Mouse (Mus musculus): ENCODE results near the gene Muc3. TPM values are rescaled to one million over a fixed set of nuclear protein-coding genes. Genes with fewer than 3 reads are reported as not detected.
"Not testable (repeated sequence)": the region's sequence is repeated elsewhere in the genome, so short reads cannot be mapped to it uniquely, and the experiment has no call there.

Muc3 gene
- polyA plus RNA-seq, 1 experiment: 0.16 TPM

GRCm38 (mm10) chr5:137123516-137123915 is 25.6 kb downstream of the Muc3 start:
- DNase-seq (ENCODE audit: extremely low spot score in 1 of 2, low spot score in 1 of 2): no peak

DNA sequence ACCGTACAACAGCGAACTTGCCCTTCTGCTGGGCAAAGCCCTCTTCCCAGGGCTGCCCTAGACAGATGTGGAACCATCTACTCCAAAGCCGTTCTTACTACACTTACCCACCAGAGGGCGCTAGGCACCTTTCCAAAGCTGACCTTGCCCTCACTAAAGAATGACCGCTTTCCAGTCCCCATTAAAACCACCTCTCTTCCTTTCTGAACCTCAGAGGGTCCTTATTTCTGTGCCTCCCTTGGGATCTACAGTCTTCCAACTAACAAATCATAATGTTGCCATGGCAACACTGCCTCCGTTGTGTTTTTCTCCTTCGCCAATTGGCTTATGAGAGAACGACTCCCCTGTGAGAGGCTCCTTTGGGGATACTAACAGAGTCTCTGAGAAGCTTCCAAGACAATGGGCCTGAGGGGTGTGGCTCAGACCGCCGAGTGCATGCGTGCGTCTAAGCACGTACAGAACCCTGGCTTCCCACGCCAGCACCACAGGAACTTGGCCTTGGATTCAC is 26.4 kb downstream of the Muc3 start:
- DNase-seq (ENCODE audit: extremely low spot score in 1 of 2, low spot score in 1 of 2): peak; percentile 21 to 80

- DNase-seq (ENCODE audit: extremely low spot score in 1 of 2, low spot score in 1 of 2): no peak
These were observed 27.8 kb downstream of the Muc3 start for GRCm38 (mm10) chr5:137121280-137121679.

GRCm38 (mm10) chr5:137118878-137119277 is 30.2 kb downstream of the Muc3 start:
- no peak for DNase-seq (ENCODE audit: extremely low spot score in 1 of 2, low spot score in 1 of 2)

DNA sequence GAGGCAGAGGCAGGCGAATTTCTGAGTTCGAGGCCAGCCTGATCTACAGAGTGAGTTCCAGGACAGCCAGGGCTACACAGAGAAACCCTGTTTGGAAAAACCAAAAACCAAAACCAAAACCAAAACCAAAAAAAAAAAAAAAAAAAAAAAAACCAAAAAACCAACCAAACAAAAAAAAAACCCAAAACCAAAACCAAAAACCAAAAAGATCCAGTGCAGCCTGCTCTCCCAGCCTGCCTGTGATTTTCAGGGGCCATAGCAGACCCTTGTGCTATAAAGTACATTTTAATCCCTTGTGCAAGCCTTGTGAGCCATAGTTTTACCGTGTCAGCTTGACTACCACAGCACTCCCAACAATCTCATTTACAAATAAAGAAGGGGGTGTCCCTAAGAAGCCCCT is 31.1 kb downstream of the Muc3 start:
- not testable (repeated sequence) for DNase-seq (ENCODE audit: extremely low spot score in 1 of 2, low spot score in 1 of 2)

DNA sequence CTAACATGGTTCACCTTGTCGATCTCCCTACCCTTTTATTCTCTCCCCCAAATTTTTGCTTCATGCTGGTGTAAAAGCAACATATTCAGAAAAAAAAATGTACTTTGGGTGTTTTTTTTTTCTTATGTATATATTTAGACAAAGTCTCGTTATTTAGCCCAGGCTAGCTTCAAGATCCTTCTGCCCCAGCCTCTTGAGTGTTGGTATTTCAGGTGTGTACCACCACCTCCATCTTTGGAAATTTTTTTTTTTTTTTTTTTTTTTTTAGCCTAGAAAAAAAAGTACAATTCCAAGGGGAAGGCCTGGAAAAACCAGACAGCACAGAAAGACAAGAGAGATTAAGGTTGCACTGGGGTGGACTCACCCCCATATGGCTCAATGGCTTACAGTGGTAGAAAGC is 32.1 kb downstream of the Muc3 start:
- DNase-seq (ENCODE audit: extremely low spot score in 1 of 2, low spot score in 1 of 2): no peak

DNA sequence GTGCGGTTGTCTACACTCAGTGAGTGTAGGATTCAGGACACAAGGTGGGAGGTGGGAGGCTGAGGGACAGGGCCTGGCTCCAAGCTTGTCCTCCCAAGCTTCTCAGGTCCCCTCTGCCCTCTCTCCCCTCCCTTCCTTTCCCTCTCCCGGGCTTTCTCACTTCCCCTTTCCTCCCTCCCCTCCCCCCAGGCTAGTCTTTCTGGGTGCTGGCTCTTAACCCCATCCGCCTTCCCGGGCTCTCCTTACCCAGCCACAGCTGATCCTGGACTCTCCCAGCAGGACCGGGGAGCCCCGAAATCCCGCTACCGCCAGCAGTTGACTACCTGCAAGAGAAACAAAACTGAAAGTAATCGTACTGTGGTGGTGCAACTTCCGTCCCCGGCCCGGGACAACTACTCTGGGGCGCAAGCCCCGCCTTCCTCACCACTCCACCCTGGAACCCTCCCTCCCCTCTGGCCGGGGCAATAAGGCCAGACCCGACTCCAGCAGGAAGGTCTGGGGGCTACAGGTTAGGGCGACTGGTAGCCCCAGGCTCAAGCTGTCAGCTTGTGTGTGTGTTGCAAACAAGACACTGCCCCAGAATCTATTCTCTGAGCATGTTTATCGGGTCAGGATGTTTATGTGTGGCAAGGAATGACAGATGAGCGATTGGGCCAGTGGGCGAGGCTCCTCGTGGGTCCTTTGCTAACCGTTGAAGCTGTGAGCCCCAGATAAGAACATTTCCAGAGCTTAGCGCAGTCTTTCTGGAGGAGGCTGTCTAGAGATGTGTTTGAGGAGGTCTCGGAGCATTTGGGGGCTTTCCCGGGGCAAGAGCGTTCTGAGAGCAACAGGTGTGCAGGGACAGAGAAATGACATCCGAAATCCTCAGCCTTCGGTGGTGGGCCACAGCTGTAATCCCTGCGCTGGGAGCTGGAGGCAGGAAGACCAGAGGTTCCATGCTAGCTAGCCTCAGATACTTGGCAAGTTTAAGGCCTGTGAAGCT is 33.0 kb downstream of the Muc3 start, which contains the start of gene Trim56:
Gene Trim56 (minus strand): TSS at position 344 of the 982 bp plus-strand sequence.
- no peak for DNase-seq (ENCODE audit: extremely low spot score in 1 of 2, low spot score in 1 of 2)

DNA sequence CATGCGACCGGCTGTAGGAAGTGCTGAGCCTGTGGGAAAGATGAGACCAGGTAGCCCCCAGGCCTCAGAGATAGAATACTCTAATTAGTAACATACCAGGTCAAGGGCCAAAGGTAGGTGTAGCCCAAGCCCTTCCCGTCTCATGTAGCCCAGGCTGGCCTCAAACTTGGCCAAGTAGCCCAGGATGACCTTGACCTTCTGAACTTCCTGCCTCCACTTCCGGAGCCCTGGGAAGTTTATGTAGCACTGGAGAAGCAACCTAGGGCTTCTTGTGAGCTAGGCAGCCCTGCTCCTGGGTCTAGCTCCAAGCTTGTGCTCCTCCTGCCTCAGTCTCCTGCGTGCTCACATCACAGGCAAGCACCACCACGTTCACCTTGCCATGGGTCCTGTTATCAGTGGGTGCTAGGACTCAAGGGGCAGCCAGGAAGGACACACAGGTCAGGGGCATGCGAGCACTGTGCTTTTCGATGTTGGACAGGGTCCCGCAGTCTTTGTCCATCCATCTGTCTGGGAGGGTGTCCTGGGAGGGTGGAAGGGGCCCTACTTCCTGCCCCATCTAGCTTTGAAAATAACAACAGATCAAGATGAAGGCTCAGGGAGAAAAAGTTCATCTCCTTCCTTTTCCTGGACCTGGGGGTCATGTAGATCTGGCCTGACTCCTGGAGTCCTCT is 34.1 kb downstream of the Muc3 start:
- no peak for DNase-seq (ENCODE audit: extremely low spot score in 1 of 2, low spot score in 1 of 2)

- no peak for DNase-seq (ENCODE audit: extremely low spot score in 1 of 2, low spot score in 1 of 2)
These were observed 37.3 kb downstream of the Muc3 start for GRCm38 (mm10) chr5:137111542-137112408.

- DNase-seq (ENCODE audit: extremely low spot score in 1 of 2, low spot score in 1 of 2): no peak
These were observed 38.3 kb downstream of the Muc3 start for GRCm38 (mm10) chr5:137110863-137111262.

GRCm38 (mm10) chr5:137109941-137110593 is 39.1 kb downstream of the Muc3 start:
- no peak for DNase-seq (ENCODE audit: extremely low spot score in 1 of 2, low spot score in 1 of 2)

- no peak for DNase-seq (ENCODE audit: extremely low spot score in 1 of 2, low spot score in 1 of 2)
These were observed 41.0 kb downstream of the Muc3 start for GRCm38 (mm10) chr5:137108111-137108510.

DNA sequence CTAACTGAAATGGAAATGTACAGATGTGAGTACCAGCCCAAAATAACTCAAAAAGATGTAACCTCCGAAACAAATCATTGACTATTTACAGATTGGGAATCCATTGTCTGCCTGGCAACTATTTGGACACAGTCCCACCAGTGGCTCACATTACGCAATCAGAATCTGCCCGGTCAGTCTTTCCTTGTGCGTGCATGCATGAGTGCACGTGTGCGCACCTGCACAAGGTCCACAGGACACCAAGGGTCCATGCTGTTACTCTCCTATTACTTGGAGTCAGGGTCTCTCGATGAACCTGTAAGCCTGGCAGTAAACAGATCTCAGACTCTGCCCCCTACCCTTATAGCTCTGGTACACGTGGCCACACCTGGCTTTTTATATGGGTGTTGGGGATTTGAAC is 41.5 kb downstream of the Muc3 start:
- DNase-seq (ENCODE audit: extremely low spot score in 1 of 2, low spot score in 1 of 2): no peak

DNA sequence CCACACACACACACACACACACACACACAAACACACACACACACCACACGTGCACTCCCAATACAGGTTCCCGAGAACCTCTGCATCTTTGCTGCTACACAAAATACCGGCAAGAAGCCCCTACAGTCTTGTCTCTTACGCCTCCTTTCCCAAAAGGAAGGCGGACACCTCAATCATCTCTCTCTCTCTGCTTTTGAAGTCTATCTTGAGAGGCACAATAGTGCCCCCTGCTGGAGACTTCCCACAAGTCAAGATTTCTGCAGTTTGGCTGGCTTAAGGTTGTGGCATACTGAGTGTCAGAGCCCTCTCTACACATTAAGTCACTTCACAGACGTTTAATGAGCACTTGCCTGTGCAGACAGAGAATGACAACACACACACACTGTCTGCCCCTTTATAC is 42.1 kb downstream of the Muc3 start:
- DNase-seq (ENCODE audit: extremely low spot score in 1 of 2, low spot score in 1 of 2): peak; percentile 36 to 96

DNA sequence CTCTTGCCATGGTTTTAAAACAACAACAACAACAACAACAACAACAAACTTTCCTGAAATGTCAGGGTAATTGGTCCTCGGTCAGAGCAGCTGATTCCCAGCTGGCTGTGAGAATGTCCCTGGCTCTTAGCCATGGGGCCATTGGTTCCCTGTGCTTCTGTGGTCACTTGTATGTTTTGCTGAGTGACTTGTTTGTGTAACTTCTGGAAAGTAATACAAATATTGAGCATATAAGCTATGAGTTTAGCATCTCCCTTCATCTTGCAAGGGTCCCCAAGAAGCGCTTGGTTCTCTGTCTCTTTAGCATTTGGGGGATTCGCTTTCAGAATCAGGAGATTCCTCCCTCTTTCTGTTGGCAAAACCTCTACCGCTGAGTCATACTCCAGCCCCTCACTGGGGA is 42.7 kb downstream of the Muc3 start:
- DNase-seq (ENCODE audit: extremely low spot score in 1 of 2, low spot score in 1 of 2): no peak

DNA sequence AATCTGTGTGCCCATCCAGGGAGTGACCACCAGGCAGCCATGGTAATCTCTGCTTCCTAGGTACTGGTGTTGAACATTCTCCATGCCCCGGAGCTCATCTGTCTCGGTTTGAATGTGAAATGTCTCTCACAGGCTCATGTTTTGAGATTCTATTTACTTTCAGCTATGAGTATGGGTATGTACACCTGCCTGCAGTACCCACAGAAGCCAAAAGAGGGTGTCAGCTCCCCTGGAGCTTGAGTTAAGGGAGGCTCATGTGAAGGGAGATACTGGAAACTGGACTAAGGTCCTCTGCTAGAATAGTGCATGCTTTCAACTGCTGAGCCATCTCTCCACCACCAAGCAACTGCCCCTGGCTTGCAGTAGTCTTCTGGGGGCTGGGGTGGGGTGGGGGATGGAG is 45.2 kb downstream of the Muc3 start:
- no peak for DNase-seq (ENCODE audit: extremely low spot score in 1 of 2, low spot score in 1 of 2)

GRCm38 (mm10) chr5:137102575-137103522 is 46.3 kb downstream of the Muc3 start:
- DNase-seq (ENCODE audit: extremely low spot score in 1 of 2, low spot score in 1 of 2): peak; percentile 62 to 85

- no peak for DNase-seq (ENCODE audit: extremely low spot score in 1 of 2, low spot score in 1 of 2)
These were observed 47.0 kb downstream of the Muc3 start for GRCm38 (mm10) chr5:137102078-137102477.

- no peak for DNase-seq (ENCODE audit: extremely low spot score in 1 of 2, low spot score in 1 of 2)
These were observed 48.5 kb downstream of the Muc3 start for GRCm38 (mm10) chr5:137100660-137101059.
